Mouse (Mus musculus) mature B cell (primary cell): ENCODE results near the gene Cmpk2.
"Not testable (repeated sequence)": the region's sequence is repeated elsewhere in the genome, so short reads cannot be mapped to it uniquely, and the experiment has no call there.

Experiments used
- in situ Hi-C: fragments of 300-500 bp; cut with MboI; formaldehyde crosslinking; loops from 2 replicates; pipeline ENCODE4 v1.14.3; 2019

The Cmpk2 gene

DNA sequence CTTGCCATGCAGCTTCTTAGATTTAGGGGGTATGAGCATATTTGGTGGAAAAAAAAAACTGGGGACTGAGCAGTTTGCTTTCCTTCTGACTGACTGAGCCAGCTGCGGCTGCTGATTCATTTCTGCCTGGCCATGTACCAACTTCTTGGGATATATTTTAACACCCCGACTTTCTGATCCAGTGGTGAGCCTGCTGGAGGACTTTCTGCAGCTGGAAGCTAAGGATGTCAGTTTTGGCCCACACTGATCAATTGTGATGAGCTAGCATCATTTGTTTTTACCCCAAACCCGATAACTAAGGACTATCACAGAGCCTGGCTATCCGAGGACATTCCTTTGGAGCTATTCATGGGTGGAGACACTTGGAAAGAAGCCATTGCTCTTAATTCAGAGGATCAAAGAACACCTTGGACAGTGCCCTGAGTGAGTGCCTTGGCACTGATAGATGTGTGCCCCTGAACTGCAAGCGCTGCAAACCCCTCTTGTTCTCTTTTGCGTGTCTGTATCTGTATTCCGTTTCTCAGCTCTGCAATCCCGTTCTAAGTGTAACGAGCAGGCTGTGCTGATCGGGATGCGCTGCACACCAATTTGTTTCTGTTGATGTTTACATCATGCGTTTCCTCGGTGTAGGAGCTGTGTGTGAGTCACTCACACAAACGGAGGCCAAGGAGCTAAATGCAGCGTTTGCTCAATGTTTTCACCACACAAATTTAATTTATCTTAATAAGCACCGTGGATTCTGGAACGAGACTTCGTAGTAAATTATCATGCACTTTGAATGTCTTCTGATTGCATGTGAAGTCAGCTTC, 9.4 kb downstream of the Cmpk2 start:
- in situ Hi-C loops, result no loop called here

DNA sequence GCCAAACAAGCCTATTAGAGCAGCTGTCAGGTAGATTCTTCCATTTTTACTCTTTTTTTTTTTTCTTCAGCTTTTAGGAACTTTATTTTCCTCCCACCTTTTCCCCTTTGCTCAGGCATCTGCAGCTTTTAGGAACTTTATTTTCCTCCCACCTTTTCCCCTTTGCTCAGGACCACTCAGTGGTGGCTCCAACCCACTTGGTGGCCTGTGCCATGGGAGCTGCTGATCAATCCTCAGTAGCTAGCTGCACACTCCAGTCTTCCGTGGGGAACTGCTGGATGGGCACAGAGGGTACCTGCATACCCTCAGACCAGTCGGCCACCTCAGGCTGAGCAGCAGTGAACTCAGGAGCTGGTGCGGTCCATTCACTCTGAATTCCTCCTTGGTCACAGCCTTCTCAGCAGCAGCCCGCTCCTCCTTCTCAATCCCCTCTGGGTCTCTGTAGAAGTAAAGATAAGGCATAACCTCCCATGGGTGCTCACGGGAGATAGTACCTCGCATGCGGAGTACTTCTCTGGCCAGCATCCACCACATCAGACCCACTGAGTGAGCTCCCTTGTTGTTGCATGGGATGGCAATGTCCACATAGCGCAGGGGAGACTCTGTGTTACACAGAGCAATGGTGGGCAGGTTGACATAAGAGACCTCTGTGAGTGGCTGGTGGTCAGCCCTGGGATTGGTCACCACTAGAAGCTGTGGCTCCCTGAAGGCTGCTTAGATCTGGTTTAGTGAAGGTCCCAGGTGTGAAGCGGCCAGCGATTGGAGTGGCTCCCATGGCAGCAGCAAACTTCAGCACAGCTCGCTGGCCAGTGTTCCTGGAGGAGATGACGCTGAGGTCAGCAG, 17.0 kb downstream of the Cmpk2 start:
- in situ Hi-C loops, result not testable (repeated sequence)

DNA sequence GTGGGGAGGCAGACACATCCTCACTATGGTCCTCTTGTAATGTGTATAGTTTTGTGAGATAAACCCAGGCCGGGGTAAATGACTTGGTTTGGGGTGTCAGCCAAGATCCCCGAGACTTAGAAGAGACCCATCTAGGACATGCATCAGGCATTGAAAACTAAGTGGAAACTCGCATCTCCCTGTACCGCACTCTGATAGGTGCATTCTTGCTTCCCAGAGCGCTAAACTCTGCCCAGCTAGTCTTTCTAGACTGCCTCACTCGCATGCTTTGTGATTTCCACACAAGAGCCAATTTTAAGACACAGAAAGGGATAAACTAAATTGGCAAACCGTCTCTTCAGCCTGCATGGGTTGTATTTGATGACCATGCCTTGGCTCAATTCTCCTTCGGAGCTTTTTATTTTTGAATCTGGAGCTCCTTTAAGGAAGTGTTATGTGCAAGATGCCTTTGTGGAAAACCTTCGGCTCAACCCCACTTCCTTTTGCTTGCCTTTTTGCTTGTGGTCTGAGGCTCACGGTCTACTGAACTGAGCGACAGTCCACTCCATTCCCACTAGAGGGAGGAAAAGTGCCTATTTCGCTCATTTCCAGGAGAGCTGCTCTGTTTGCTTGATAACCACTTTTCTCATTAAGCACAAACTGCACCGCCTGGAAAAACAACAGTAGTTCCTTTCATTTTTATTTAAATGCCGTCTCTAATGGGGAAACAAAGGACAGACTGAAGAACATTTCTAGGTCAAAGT, 19.0 kb downstream of the Cmpk2 start:
- in situ Hi-C loops, result no loop called here

DNA sequence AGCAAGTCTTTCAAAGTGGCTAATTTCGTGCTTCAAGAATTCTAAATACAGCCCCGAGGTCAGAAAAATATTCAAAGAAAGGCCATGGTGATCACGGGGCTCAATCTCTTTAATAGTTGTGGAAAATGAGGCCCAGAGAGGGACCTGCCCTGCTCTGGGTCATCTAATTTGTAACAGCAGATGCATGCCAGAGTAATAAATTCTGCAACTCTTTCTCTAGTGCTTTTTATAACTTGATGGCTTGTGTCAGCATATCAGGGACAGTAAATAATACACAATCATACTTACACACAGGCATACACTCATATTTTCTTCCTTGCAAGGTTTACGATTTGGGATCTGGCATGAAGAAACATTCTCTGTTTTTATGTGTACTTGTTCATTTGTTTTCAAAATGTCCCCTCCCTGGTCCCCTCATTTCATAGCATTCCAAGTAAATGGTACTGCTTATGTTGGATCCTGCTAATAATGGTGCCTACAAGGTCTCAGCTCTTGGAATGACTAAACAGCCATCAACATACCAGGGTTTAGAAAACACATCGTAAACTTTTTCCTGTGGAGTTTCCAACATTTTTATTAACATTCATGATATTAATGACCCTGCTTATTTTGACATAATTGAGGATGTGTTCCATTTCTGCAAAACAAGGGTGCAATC, 19.7 kb downstream of the Cmpk2 start:
- in situ Hi-C loops, result no loop called here

DNA sequence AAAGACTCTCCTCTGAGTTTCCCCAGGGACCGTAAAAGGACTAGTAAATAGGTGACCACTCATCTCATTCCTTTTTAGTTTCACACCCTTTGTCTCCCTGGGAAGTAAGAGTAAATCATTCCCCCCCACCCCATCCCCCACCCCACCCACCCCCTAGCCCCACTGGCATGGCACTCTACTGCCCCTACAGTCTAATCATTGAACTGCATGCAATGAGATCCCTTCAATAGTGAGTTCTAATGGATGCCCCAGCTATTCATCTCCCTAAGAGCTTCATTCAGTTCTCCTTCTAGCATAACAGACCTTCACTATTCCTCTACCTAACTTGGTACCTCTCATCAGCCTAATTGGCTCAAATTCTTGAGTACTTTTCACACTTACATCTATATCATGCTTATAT, 20.9 kb downstream of the Cmpk2 start:
- in situ Hi-C loops, result no loop called here

DNA sequence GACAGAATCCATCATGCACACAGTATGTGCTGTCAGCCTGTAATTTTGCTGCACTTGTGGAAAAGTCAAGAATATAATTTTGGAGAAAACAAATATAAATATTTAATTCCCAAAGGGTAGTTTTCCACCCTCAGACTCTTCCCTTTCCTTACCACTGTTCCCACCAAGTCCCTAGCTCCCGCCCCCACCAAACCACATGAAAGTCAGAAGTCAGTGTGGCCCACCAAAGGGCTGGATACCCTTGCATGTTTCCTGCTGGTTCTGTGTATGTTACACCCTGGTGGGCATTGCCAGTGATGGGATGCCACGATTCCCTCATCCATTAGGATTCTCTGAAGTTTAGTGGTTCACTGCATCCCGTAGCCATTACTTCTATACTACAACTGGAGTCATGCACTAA, 32.0 kb downstream of the Cmpk2 start:
- in situ Hi-C loops, result no loop called here

DNA sequence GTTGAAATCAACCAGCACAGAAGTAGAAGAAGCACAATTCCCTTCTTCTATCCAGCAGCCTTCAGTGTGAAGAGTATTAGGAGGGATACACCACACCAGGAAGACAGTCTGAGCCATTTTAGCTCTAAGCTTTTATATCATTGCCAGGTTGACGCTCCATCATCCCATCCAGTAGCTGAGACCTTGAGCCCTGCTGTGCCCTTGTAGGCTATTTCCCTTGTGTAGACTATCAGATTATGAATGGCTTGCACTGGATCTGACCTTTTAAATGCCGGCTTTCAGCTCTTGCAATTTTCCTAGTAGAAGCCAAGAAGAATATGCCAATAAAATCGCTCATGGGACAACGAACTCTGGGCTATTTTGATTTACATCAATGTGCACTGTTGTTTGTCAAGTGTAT, 42.0 kb downstream of the Cmpk2 start:
- in situ Hi-C loops, result no loop called here

DNA sequence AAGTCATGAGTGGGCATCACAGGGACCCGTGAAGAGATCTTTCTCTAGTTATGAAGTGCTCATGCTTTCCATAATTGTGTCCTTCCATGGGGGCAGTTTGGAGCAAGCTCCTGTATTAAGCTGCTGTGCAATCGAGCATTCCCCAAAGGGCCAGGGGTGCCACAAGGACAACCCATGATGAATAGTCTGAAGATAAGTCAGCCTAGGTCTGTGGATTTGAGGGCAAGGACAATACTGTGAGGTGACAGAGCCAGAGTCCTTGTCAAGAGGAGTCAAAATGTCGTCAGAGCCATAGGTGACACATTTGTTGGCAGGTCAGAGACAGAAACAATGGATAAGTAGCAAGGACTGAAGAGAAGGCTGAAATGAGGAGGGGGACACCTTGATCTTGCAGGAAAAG, 49.2 kb downstream of the Cmpk2 start:
- in situ Hi-C loops, result no loop called here

DNA sequence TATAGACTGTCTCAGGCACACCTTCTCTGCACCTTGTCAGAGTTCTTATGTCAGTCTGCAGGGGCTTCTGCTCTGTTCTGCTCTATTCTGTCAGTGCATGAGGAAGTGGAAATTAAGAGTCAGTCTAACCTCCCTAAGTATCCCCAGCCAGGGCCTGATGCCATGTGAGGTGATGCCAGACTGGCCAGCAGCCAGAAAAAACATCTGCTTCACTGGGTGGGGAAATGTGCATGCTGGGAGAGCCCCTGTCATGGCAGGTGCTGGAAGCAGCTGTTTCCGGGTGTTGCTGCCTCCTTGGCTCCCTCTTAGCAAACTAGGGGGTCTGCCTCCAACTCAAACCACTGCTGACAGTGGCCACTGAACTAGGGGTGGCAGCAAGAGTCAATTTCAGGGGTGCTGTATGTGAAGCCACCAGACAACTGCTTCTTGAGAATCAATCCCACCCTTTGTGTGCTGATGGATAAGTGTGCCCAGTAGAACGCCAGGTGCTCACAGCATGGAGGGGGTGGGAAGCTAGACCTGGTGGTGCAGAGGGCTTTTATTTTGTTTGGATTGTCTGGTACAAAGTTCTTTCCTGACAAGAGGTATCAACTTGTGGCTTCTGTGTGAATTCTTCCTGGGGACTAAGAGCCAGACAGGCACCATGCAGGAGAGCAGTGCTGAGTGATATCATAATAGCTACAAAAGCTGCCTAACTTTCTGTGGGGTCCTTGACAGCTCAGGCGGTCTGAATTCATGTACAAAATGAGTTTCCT, 56.1 kb downstream of the Cmpk2 start:
- in situ Hi-C loops, result no loop called here

DNA sequence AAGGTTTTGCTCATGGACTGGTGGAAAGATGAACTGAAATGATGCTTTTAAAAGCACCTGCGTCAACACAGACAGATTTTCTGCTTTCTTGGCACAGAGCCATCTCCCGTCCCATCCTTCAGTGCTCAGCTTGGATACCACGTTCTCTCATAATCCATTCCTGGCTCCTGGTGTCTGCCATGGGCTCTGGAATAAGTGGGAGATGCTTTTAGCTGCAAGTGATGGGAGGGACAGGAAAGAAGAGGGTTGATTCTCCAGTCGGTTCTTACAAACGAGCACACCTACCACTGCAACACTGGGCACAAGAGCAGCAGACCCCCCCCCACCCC, 56.7 kb downstream of the Cmpk2 start:
- in situ Hi-C loops, result no loop called here
